Mouse (Mus musculus): ENCODE measurements at regions not wholly inside any gene's neighbourhood (a gene's known extent, or its start where the extent isn't known, plus 50 kb on each side); places are given as distances from the start of the nearest gene placed in this dataset.

- DNase-seq (ENCODE audit: extremely low read depth, low read depth) = peak; percentile 26
Observed at GRCm38 (mm10) chr15:29911436-29911835, 261.0 kb upstream of the Ctnnd2 start.

All from MEL-GATA-1-ER (cell line).